Mouse (Mus musculus): ENCODE data around the gene Fgfr2. TPM values are rescaled to one million over a fixed set of nuclear protein-coding genes. Genes with fewer than 3 reads are reported as not detected.

The Fgfr2 gene
- polyA plus RNA-seq, 1 experiment = 114 TPM

- peak; percentile 61 for DNase-seq
- H3K4me1 ChIP-seq (ENCODE audit: control insufficient read depth, insufficient read depth, low read length) = peaks cover 27% of the 10 kb centered on the region
- TF ChIP-seq POLR2A (IDR thresholded peaks at IDR 0.05; ENCODE audit: borderline replicate concordance, extremely low read depth, low read depth, low read length) = no peak
- TF ChIP-seq CTCF (IDR thresholded peaks at IDR 0.05; ENCODE audit: insufficient read depth, low read length) = no peak
- no peak overlapping the region for H3K4me3 ChIP-seq (replicated peaks; ENCODE audit: extremely low read depth, low read depth, low read length)
- 76% methylated on average over 12 of the region's 12 CpGs for WGBS
Measured at GRCm38 (mm10) chr7:132722401-132723370, 400.5 kb downstream of the Fgfr2 start.

- no peak for TF ChIP-seq POLR2A (IDR thresholded peaks at IDR 0.05; ENCODE audit: borderline replicate concordance, extremely low read depth, low read depth, low read length)
- TF ChIP-seq CTCF (IDR thresholded peaks at IDR 0.05; ENCODE audit: insufficient read depth, low read length) = no peak
- 78% methylated on average over 8 of the region's 8 CpGs for WGBS
- Histone ChIP-seq H3K4me1 (ENCODE audit: control insufficient read depth, insufficient read depth, low read length) (peaks cover 27% of the 10 kb centered on the region), H3K4me3 (replicated peaks; ENCODE audit: extremely low read depth, low read depth, low read length) (no peak overlapping the region)
- DNase-seq = no peak
Measured at GRCm38 (mm10) chr7:132720562-132720961, 402.6 kb downstream of the Fgfr2 start.

GRCm38 (mm10) chr7:132719570-132719969, 403.6 kb downstream of the Fgfr2 start:
- 80% methylated on average over 4 of the region's 4 CpGs for WGBS

GRCm38 (mm10) chr7:132715259-132715658, 407.9 kb downstream of the Fgfr2 start:
- Histone ChIP-seq H3K4me3 (replicated peaks; ENCODE audit: extremely low read depth, low read depth, low read length) (no peak overlapping the region), H3K4me1 (ENCODE audit: control insufficient read depth, insufficient read depth, low read length) (peaks cover 36% of the 10 kb centered on the region)
- no peak for TF ChIP-seq CTCF (IDR thresholded peaks at IDR 0.05; ENCODE audit: insufficient read depth, low read length)
- TF ChIP-seq POLR2A (IDR thresholded peaks at IDR 0.05; ENCODE audit: borderline replicate concordance, extremely low read depth, low read depth, low read length) = no peak
- DNase-seq = no peak
- WGBS = 96% methylated on average over 4 of the region's 4 CpGs

More at GRCm38 (mm10) chr7:132719570-132719969, 403.6 kb downstream of the Fgfr2 start:
- Histone ChIP-seq H3K4me1 (ENCODE audit: control insufficient read depth, insufficient read depth, low read length) (peaks cover 27% of the 10 kb centered on the region), H3K4me3 (replicated peaks; ENCODE audit: extremely low read depth, low read depth, low read length) (no peak overlapping the region)
- no peak for DNase-seq
- TF ChIP-seq POLR2A (IDR thresholded peaks at IDR 0.05; ENCODE audit: borderline replicate concordance, extremely low read depth, low read depth, low read length) (no peak), CTCF (IDR thresholded peaks at IDR 0.05; ENCODE audit: insufficient read depth, low read length) (no peak)

GRCm38 (mm10) chr7:132714236-132714923, 408.8 kb downstream of the Fgfr2 start:
- Histone ChIP-seq H3K4me3 (replicated peaks; ENCODE audit: extremely low read depth, low read depth, low read length) (no peak overlapping the region), H3K4me1 (ENCODE audit: control insufficient read depth, insufficient read depth, low read length) (peaks cover 36% of the 10 kb centered on the region)
- TF ChIP-seq CTCF (IDR thresholded peaks at IDR 0.05; ENCODE audit: insufficient read depth, low read length) (no peak), POLR2A (IDR thresholded peaks at IDR 0.05; ENCODE audit: borderline replicate concordance, extremely low read depth, low read depth, low read length) (peak; percentile 26; the same call in 1 of the 2 replicates)
- DNase-seq = no peak
- WGBS = 10% methylated on average over 6 of the region's 6 CpGs

GRCm38 (mm10) chr7:132713483-132714126, 409.5 kb downstream of the Fgfr2 start:
- WGBS = 28% methylated on average over 8 of the region's 8 CpGs
- TF ChIP-seq CTCF (IDR thresholded peaks at IDR 0.05; ENCODE audit: insufficient read depth, low read length) (no peak), POLR2A (IDR thresholded peaks at IDR 0.05; ENCODE audit: borderline replicate concordance, extremely low read depth, low read depth, low read length) (peak; percentile 43; the same call in 1 of the 2 replicates)
- no peak overlapping the region for H3K4me3 ChIP-seq (replicated peaks; ENCODE audit: extremely low read depth, low read depth, low read length)
- peak; percentile 58 for DNase-seq
- peaks cover 36% of the 10 kb centered on the region for H3K4me1 ChIP-seq (ENCODE audit: control insufficient read depth, insufficient read depth, low read length)

- no peak for DNase-seq
- H3K4me1 ChIP-seq (ENCODE audit: control insufficient read depth, insufficient read depth, low read length) = peaks cover 36% of the 10 kb centered on the region
- WGBS = 57% methylated on average over 7 of the region's 7 CpGs
- no peak overlapping the region for H3K4me3 ChIP-seq (replicated peaks; ENCODE audit: extremely low read depth, low read depth, low read length)
- TF ChIP-seq CTCF (IDR thresholded peaks at IDR 0.05; ENCODE audit: insufficient read depth, low read length) (no peak), POLR2A (IDR thresholded peaks at IDR 0.05; ENCODE audit: borderline replicate concordance, extremely low read depth, low read depth, low read length) (no peak)
Measured at GRCm38 (mm10) chr7:132712956-132713355, 410.2 kb downstream of the Fgfr2 start.

GRCm38 (mm10) chr7:132712044-132712708, 411.0 kb downstream of the Fgfr2 start:
- Histone ChIP-seq H3K4me1 (ENCODE audit: control insufficient read depth, insufficient read depth, low read length) (peaks cover 36% of the 10 kb centered on the region), H3K4me3 (replicated peaks; ENCODE audit: extremely low read depth, low read depth, low read length) (no peak overlapping the region)
- 20% methylated on average over 16 of the region's 16 CpGs for WGBS
- DNase-seq = peak; percentile 65
- TF ChIP-seq CTCF (IDR thresholded peaks at IDR 0.05; ENCODE audit: insufficient read depth, low read length) = no peak
- TF ChIP-seq POLR2A (IDR thresholded peaks at IDR 0.05; ENCODE audit: borderline replicate concordance, extremely low read depth, low read depth, low read length) = peak; percentile 25; the same call in 1 of the 2 replicates
